Mouse (Mus musculus) frontal cortex, adult (tissue): ENCODE data around the gene Aff4.
A peak's percentile ranks its signal among the peaks of the same experiment; 100 is the strongest.

ENCODE experiments used
- ATAC-seq: cut with Nextera tagmentation; 2 replicates; pipeline ENCODE4 v1.9.2; 2017; ENCODE audit warnings: mild to moderate bottlenecking, moderate library complexity, mixed read lengths; ENCODE audit not compliant: low TSS enrichment

Gene Aff4

DNA sequence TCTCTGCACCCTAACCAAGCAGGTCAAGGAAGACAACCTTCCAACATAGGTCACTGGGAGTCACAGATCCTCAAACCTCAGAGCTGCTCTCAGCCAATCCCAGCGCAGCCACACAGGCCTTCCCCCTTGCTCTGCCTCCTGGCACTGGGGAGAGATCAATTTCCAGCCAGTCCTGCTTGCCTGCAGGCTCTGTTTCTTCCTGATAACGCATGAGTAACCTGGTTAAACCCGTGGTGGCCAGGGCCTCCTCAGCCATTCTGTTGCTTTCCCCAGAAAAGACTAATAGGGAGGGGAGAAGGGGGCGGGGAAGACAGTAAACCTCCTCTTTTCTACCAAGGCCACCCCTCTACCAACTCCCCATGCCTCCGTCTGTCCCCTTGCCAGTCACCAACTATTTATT lies 111.1 kb downstream of the Aff4 start:
- ATAC-seq, result no peak

DNA sequence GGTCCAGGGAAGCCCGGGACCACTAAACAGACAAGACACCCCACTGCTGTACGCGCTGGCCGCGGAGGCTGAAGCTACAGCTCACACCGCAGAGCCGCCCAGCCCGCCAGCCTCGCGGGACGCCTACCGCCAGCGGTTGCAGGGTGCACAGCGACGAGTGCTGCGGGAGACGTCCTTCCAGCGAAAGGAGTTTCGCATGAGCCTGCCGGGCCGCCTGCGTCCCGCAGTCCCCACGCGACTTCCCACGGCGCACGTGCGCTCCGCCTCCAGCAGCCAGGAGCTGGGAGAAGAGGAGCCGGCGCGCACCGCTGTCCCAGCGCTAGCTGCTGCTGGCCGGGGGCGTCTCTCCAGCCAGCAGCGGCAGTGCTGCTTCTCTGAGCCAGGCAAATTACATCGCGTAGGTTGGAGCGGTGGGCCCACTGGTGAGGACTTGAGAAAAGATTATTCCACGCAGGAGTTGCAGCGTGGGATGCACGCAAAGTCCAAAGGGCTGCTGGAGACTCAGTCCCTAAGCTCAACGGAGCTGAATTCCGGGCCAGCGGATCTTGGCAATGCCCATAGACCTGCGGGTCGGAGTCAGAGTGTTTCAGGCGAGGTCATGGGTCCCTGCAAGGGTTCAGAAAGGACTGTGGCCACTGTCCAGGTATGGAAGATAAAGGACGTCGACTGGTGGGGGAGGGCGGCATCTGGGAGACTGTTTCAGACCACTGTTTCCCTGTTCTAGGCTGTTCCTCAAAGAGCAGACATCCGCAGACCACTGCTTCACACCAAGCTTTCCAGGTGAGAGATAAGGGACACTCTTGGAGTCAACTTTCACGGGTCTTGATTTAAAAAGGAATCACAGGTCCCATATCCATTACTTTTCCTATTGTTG lies 113.2 kb downstream of the Aff4 start:
- ATAC-seq, result peak; percentile 64

DNA sequence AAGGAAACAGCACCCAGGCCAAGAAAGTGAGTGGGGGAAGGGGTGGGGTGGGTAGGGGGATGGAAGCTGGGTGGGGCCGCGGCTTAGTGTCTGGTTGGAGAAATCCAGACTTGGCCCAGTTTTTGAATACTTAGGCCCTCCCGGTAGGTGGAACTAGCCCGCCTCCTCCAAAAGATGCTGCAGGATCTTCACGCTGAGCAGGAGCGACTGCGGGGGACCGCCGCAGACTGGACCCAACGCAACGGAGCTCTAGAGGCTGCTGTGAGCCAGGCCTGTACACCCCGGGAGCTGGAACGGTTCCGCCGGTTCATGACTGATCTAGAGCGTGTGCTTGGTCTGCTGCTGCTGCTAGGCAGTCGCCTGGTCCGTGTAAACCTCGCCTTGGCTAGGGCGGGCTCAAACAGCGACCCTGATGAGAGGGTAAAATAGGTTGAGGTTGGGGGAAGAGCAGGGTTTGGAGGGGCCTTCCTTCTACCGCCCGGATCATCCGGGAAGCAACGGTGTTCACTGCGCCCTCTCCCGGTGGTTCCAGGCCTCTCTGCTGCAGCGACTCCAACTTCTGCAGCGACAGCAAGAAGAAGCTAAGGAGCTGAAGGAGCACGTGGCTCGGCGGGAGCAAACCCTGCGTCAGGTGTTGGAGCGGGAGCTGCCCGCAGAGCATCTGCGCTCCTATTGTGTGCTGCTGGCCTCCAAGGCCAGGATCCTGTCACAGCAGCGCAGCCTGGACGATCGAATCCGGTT lies 115.8 kb downstream of the Aff4 start:
- ATAC-seq, result peak; percentile 44

DNA sequence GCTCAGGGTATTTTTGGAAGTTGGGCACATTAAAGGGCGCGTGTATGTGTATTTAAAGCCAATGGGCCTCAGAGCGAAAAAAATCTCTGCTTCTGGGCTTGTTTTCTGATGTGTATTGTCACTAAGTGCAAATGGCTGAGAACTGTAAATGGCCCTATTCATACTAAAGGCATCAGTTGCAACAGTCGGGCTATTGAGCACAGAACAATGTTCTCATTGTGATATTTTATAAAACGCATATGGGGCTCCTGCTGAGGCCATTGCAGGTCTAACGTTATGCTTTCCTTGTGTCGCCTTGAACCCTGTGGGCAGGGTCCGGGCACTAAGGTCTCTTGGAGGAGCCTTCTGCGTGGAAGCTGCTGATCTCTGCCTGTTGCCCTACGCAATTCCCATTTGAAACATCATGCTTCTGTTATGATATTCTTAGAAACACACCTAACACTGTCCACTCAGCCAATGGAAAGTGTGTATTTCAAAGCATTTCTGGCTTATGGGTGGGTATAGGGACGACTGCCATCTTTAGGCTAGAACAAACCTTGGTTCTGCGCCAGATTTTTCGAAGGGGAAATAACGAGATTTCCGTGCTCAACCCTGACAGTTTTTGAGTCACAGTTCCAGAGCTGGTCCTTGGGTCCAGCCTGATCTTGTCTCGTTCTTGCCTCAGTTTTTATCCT lies 118.8 kb downstream of the Aff4 start:
- ATAC-seq, result peak; percentile 7; the same call in 1 of the 2 replicates

DNA sequence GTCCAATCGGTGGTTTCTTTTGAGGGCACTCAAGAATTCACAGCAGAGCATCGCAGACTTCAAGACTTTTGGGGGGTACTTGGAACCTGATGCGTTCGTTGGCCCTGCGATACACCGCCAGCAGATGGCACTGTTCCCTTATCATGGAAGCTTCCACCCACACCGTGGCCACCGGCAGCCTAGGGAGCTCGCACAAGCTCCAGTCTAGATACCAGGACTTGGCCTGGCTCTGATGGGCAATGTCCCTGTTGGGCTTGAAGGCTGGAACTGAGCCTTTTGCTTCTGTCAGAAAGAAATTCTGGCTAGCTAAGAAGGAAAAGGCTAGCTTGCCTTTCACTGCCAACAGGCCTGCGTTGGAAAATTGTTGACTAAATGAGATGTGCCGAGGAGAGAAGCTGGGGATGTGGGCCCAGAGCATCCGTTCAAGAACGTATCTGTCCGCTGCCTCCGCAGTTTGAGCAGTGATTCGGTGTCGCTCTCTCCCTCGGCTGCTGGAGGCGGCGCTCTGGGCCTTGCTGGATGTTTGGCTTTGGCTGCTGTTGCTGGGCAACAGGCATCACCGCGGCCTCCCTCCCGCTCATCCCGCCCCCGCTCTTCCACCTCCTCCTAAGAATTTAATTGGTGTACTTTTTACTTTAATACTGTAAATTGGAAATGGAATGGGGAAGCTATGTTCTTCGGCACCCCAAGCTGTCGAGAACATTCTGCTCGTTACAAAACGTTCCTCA lies 119.5 kb downstream of the Aff4 start, which contains the start of gene Gm9837:
Gene Gm9837 (minus strand): TSS at position 512 of the 728 bp plus-strand sequence.
- ATAC-seq, result peak; percentile 73
